Mouse (Mus musculus) layer of hippocampus, postnatal 36 days (tissue): ENCODE data around the gene Fam131a. TPM values are rescaled to one million over a fixed set of nuclear protein-coding genes. Genes with fewer than 3 reads are reported as not detected.
"Not testable (repeated sequence)": the region's sequence is repeated elsewhere in the genome, so short reads cannot be mapped to it uniquely, and the experiment has no call there.

Experiments used
- DNase-seq, 2 experiments: peaks; one replicate each; pipeline ENCODE4 v3.0.0; 2022
- total RNA-seq, 2 experiments: library from RNA; stranded (reverse); gene quantifications; 2 replicates each; pipeline ENCODE4 v1.2.3; 2021

Fam131a gene
- total RNA-seq, result 100 to 1,000 TPM; 415 to 465 TPM

DNA sequence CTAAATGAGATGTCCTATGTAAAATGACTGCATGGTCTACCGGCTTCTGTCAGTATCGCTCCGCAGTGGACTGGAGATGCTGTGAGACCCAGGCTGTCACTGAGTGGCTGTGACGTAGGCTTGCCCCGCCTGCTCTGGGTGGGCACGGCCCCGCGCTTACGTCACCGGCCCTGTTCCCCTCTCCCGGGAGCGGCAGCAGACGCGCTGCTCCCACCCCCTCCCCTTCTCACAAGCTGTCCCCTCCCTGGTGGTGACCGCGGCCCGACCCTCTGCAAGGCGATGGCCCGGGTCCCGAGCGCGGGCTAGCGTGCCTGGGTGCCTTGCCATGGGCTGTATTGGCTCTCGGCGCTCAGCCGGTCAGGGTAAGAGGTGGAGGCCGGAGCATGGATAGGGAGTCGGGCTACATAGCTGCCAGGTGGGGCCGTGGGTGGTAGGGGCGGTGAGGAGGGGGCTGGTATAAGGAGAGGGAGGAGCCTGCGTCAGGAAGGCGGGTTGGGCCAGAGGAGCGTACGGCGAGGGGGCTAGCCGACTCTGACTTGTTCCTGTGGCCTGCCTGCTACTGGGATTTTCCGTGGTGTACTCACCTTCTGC, at the start of gene Fam131a:
Gene Fam131a, plus strand, starts transcription at position 131 of the 591 bp plus-strand sequence.
- peak; percentile 96 for DNase-seq

GRCm38 (mm10) chr16:20643911-20644310, 49.1 kb upstream of the Fam131a start:
- DNase-seq, result no peak

DNA sequence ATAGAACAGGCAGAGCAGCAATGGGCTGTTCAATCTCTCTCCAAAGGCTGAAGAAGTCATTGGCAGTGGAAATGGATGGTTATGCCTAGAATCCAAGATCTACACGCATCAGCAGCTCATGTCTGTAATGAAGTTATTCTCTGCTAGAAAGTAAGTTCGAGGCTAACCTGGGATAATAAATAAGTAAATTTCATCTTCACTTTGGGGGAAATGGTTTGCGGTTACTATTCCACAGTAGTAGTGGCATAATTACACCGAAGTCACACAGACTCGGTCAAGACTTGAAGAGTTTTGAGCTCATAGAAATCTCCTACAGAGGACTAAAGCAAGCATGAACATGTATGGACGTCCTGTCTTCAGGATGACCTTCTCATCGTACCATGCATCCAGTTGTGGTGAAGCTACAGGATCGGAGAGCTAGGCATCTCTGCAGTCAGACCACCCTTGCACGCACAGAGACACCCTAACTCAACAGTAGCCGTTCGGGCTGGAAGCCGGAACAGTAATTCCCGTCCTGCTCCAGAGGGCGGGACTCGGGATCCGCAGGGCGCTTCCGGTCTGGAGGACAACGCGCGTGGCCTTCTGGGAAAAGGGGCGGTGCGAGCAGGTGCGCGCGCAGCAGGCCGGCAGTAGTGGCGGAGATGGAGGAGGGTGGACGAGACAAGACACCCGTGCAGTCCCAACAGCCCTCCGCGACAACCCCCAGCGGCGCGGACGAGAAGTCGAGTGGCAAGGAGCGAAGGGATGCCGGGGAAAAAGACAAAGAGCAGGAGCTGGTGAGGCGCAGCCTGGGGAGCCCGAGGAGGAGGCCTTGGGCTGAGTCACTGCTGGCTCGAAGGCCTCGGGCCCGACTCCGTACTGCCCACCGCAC, 41.7 kb upstream of the Fam131a start, which contains the start of gene Psmd2:
Gene Psmd2, plus strand, starts transcription at position 577 of the 871 bp plus-strand sequence.
- DNase-seq, result peak; percentile 95 to 97

- no peak for DNase-seq
Observed at GRCm38 (mm10) chr16:20651947-20652310, 41.1 kb upstream of the Fam131a start.

GRCm38 (mm10) chr16:20653315-20653714, 39.7 kb upstream of the Fam131a start:
- no peak for DNase-seq

- DNase-seq, result no peak
Observed at GRCm38 (mm10) chr16:20657661-20658060, 35.4 kb upstream of the Fam131a start.

DNA sequence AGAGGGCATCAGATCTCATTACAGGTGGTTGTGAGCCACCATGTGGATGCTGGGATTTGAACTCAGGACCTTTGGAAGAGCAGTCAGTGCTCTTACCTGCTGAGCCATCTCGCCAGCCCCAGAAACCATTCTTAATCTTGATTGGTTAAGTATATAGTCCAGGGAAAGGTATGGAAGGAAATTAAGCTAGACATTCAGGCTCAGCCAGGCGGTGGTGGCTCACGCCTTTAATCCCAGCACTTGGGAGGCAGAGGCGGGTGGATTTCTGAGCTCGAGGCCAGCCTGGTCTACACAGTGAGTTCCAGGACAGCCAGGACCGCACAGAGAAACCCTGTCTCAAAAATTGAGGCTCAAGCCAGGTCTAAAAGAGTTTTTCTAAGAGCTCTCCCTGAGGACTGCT, 25.0 kb upstream of the Fam131a start, which contains the start of gene Eif4g1:
Gene Eif4g1, plus strand, starts transcription at position 301 of the 400 bp plus-strand sequence.
- not testable (repeated sequence) for DNase-seq

GRCm38 (mm10) chr16:20670291-20670690, 22.8 kb upstream of the Fam131a start:
- no peak for DNase-seq

GRCm38 (mm10) chr16:20671886-20672285, 21.2 kb upstream of the Fam131a start:
- no peak for DNase-seq

DNA sequence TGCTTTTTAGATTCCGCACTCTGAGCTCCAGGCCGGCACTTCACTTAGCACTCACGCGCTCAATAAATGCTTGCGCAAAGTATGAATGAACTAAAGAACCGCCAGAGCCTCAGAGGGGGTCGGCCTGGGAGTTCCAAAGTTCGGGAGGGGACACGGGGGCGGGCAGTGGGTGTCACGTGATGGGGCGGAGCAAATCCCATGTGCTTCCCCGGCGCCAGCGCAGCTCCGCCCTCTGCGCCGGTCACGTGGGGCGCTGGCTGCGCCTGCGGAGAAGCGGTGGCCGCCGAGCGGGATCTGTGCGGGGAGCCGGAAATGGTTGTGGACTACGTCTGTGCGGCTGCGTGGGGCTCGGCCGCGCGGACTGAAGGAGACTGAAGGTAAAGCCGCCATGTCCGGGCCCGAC, 20.5 kb upstream of the Fam131a start:
- peak; percentile 95 to 96 for DNase-seq

- peak in 1 of 2 experiments; percentile 37 for DNase-seq
Observed at GRCm38 (mm10) chr16:20672965-20673705, 19.9 kb upstream of the Fam131a start.

- DNase-seq, result no peak
Observed at GRCm38 (mm10) chr16:20673706-20674303, 19.2 kb upstream of the Fam131a start.

DNA sequence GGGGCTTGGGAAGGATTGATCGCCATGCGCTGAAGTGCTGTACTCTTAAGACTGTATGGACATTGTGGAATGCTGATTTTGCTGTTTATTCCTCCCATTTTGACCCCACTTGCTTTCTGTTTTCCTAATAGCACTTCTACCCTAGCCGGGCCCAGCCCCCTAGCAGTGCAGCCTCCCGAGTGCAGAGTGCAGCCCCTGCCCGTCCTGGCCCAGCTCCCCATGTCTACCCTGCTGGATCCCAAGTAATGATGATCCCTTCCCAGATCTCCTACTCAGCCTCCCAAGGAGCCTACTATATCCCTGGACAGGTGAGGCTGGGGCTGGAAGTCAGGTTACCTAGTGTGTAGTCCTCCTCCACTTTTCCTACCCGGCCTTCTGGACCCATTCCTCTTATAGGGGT, 17.8 kb upstream of the Fam131a start:
- DNase-seq, result no peak

DNA sequence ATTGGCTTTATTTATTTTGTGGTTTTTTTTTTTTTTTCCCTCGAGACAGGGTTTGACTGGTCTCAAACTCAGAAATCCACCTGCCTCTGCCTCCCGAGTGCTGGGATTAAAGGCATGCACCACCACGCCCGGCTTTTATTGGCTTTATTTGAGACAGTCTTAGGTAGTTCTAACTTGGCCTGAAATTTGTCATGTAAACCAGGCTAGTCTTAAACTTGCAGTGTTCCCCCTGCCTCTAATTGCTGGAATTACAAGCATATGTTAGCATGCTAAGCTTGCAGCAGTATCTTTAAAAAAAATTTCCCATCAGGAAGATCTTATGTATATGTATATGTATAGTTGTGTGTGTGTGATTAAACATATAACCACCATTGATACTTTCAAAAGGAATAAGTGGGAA, 16.3 kb upstream of the Fam131a start:
- DNase-seq, result no peak

- DNase-seq, result no peak
Observed at GRCm38 (mm10) chr16:20677380-20677779, 15.7 kb upstream of the Fam131a start.

GRCm38 (mm10) chr16:20677974-20678675, 14.9 kb upstream of the Fam131a start:
- peak; percentile 72 to 76 for DNase-seq

GRCm38 (mm10) chr16:20690774-20691173, 2.3 kb upstream of the Fam131a start:
- no peak for DNase-seq

DNA sequence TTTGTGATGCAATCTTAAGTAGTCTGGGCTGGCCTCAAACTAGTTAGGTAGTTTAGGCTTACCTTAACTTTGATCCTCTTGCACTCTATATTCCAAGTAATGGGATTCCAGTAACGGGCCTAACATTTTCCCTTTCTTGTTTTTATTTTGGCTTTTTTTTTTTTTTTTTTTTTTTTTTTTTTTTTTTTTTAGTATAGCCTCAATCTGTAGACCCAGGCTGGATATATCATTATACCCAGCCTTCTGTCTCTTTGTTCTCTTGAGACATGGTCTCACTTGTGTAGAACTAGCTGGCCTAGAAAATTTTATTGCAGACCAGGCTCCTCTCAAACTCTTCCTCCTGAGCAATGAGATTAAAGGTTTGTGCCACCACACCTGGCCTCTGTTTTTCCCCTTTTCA, 1.4 kb upstream of the Fam131a start:
- no peak for DNase-seq

GRCm38 (mm10) chr16:20692241-20692965, 638 bp upstream of the Fam131a start:
- DNase-seq, result no peak

- peak; percentile 73 to 75 for DNase-seq
Observed at GRCm38 (mm10) chr16:20694781-20695180, 1.7 kb downstream of the Fam131a start.
